Mouse (Mus musculus): Measurements from ENCODE around the gene Rccd1.

Gene Rccd1

DNA sequence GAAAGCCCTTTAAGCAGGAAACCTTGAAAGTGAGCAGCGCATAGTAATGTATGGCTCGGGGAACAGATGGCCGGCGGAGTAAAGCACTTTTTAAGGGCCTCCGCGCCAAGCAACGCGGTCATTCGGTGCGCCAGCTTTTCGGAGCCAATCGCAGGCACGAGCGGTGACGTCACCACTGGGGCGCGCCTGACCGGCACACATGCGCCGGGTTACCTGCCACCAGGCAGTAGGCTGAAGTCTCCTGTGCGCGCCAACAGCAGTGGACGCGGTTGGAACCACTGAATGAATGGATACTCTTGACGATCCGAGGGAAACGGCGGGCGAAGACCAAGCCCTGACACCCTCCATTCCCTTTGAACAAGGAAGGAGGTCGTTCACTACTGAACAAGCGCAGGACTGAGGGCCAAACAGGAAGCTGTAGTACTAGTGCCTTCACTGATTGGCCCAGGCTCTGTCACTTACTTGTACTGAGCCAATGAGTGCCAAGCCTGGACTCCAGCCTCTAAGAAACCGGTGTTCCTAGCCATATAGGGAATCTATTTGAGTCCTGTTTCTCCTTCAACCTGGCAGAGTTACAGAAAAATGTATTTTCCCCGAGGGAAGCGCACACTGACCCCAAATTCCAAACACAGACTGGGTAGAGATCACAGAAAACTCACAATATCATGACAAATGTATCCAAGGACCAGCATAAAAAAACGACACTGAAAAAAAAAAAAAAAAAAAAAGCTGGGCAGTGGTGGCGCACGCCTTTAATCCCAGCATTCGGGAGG is at the start of gene Rccd1:
Gene Rccd1 (minus strand): TSS at position 412 of the 773 bp plus-strand sequence.
- peak; percentile 96 for DNase-seq

DNA sequence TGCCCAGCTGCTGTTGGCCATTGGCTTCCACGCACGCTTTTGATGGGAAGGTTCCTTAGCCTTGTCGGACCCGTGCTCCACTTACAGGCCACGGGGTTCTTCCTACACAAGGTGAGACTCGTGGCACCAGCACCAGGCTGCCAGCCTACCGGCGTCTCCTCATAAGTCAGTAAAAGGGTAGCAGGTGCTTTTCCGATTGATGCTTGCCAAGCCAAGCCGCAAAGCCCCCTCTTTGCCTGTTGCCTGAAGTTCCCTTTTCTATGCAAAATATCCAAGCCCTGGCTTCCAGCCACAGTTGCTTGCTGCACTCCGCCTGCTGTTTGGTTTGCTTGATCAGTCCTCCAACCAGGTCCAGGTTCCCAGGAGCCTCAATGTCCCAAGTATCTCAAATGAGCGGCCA is 49.6 kb upstream of the Rccd1 start:
- peak; percentile 33 for DNase-seq

DNA sequence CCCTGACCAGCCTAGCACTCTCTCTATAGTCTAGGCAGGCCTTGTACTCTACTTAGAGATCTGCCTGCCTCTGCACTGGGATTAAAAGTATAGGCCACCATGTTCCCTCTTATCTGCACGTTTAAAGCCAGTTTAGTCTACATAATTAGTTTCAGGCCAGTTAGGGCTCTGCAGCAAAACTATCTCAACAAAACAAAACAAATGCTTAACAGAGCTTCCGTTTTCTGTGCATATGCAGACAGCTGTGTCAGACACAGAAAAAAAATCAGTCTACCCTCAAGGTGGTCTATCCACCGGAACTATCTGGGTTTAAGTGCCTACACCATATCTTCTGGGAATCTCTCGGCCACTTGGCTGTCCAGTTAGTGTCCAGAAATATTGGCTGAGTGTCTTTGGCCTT is 49.1 kb upstream of the Rccd1 start:
- no peak for DNase-seq

DNA sequence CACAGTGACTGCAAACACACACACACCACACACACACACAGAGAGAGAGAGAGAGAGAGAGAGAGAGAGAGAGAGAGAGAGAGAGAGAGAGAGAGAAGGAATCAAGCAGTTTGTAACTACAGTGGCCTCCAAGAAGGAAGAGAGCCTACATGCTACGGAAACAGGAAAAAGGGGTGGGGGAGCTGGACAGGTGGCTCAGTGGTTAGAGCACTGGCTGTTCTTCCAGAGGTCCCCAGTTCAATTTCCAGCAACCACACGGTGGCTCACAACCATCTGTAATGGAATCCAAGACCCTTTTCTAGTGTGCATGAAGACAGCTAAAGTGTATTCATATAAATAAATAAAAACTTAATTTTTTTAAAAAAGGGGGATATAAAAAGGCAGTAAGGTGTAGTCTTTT is 48.4 kb upstream of the Rccd1 start:
- peak; percentile 48 for DNase-seq

DNA sequence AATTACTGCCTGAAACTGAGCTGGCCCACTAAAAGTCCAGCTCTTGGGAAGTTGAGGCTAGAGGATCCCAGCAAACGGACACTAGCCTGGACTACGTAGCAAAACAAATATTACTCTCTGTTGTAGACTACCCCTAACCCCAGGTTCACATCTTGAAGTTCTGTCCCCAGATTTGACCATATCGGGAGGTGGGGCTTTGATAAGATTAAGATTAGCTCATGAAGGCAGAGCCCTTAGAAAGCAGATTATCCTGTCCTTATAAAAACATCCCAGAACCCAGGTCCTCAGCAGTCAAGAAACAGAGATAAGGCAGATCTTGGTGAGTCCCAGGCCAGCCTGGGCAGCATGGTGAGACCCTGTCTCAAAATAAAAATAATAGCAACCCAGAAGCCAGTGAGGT is 47.9 kb upstream of the Rccd1 start:
- DNase-seq = no peak

DNA sequence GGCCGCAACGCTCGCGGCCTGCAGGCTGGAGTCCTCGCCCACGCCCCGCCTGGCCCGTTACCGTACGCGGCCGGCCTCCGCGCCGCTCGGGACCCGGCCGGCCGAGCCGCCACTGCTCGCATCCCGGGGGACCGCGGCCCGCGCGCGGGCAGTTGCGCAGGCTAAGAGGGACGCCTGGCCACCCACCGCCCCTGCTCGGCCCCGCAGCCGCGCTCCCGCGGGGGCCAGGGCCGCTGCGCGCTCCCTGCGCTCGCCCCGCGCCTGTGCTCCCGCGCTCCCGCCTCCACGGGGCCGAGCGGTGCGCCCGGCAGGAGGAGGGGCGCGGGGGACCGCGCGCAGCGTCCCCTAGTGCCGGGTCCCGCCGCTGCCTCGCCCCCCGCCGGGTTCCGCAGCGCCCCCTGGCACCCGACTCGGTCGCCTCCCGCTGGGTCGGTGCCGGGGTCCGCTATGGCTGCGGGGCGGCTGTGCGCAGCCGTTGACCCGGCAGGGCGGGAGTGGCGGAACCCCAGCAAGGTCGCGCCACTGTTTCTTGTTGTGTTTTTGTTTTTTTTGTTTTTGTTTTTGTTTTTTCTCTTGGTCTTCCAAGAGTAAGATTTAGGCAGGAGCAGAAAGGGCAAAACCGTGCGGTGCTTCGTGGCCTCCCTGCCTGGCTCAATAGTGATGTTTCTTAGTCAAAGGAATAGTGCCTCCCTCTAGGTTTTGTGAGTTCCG is 46.9 kb upstream of the Rccd1 start, which contains the start of gene Man2a2:
Gene Man2a2 (minus strand): TSS at position 335 of the 711 bp plus-strand sequence.
- peak; percentile 97 for DNase-seq

DNA sequence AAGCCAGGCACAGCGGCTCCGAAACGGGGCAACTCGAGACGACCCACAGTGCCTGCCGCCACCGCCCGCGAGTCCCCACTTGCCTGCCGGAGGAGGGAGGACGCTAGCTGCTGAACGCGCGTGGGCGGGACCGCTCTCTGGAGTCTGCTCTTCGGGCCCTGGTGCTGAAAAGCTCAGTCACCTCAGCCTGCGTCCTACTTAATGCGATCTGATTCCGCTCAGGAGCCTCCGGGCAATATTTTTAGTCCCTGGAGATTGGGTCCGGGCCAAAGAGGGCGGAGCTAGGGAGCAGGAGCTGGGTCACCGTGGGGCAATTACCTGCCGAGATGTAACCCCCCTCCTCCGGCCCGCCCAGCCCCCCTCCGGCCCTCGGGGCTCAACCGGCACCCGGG is 46.4 kb upstream of the Rccd1 start:
- peak; percentile 91 for DNase-seq

DNA sequence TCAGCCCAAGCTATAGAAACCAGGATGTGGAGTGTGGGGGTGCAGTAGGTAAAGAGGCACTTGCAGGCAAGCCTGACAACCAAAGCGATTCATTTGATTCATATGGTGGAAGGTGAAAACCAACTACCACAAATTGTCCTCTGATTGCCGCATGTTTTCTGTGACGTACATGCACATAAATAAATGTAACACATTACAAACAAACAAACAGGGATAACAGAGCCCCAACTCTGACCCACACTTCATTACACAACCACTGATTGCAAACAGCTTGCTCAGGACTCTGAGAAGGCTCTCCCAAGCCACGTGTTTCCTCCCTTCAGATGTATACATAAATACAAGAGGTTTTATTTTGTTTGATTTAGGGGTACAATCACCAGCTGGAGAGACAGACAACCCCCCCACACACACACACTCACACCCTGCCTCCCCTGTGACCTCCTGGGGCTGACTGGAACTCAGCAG is 45.7 kb upstream of the Rccd1 start:
- no peak for DNase-seq

DNA sequence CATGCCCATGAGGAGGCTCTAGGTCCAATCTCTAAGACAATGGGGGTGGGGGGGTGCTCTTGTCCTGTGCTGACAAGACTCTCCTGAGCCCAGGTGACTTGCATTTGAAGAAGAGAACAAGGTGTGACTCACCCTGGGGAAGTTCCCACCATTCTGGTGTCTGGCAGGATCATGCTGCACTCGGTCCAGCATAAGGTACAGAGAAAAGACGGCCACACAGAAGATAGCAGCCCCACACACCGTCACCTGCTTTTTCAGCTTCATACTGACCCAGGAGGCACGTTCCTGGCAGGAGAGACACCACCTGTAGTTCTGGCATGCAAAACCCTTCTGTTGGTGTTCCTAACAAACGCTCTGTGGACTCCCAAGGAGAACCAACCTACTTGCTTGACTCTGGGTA is 45.2 kb upstream of the Rccd1 start:
- DNase-seq = no peak

DNA sequence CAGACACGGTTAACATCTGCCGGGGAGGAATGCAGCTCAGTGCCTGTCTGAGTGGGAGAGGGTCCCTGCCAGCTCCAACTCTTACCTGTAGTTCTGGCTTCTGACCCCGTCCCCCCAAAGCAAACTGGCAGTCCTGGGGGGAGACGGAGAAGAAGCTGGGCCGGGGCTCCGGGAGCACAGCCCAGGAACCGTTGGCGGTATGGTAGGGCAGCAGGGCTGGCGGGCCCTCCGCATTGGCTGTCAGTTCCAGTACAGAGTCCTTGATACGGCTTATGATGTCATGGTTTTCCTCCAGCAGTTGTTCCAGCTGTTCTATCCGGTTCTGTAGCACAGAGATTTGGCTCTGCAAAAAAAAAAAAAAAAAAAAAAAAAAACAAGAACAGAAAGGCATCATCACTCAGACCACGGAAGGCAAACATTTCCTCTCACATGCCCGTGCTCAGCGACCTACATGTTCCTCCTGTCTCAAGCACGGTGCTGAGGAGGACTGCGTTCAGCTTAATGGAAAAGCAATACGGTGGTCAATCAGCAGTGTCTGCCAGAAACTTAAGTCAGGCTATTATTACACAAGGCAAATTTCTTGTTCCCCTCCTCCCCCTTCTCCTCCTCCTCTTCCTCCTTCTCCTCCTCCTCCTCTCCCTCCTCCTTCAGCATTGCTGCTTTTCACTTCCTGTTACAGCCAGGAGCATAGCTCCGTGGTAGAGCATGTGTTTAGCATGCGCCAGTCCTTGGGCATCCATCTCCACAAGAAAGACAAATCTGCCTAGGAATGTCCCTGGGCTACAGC is 44.6 kb upstream of the Rccd1 start:
- DNase-seq = peak; percentile 34

DNA sequence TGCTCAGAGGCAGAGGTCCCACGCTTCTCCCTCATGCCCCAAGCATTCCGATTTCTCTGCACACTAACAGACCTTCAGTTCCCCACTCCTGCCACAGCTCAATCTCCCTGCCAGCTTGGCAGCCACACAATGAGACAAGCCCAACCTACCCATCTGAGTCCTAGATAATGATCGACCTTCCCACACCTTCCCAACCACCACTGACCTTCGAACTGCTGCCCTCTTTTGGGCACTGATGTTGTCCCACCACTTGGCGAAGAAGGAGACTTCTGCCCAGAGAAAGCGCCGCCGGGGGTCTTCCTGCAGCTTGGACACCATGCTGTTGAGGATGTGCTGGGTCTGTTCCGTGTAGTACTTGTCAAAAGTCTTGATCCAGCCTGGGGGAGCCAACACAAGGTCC is 43.8 kb upstream of the Rccd1 start:
- DNase-seq = no peak

DNA sequence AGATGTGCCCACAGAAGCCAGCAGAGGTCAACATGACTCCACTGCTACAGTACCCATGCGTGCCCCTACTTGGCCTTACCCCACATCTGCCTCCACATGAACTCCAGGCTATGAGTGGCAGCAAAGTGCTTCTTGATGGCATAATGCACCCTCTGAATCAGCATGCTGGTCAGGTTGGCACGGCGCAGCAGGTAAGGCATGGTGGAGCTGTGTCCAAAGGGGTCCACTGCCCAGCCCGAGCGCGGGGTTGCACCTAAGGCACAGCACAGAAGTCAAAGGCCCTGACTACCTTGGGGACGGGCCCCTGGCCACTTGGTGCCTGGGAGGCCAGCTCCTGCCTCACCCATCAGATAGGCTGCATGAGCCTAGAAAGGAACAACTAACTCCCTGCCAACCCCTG is 43.0 kb upstream of the Rccd1 start:
- DNase-seq = no peak

DNA sequence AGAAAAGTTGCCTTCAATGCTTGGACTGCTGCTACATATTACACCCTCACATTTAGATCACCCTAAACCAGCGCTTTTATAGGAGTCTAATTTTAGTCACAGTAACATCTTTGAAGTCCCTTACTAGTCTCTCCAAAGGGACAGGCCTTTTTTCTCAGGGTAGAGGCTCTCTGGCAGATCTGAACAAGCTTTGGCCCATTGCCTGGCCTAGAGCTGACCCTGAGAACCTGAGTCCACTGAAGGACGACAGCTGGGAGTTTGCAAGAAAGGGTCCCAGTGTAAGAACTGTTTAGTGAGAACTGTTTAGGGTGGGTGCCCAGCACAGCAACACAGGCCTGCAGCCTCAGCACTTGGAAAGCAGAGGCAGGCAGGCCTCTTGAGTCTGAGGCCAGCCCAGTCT is 41.5 kb upstream of the Rccd1 start:
- DNase-seq = no peak

DNA sequence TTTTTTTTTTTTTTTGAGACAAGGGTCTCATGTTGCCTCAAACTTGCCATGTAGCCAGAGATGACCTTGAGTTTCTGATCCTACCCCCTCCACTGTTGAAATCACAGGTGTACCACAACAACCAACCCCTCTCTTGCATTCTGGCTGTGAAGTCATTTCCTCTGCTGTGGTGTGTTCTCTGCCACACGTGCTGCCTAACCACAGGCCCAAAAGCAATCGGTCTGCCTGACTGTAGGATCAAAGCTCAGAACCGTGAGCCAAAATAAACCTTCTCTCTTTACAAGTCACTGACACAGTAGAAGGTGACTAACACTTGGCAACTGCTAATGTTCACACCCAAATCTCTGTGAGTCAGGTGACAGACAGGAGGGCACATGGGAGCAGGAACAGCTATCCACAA is 36.2 kb upstream of the Rccd1 start:
- no peak for DNase-seq

DNA sequence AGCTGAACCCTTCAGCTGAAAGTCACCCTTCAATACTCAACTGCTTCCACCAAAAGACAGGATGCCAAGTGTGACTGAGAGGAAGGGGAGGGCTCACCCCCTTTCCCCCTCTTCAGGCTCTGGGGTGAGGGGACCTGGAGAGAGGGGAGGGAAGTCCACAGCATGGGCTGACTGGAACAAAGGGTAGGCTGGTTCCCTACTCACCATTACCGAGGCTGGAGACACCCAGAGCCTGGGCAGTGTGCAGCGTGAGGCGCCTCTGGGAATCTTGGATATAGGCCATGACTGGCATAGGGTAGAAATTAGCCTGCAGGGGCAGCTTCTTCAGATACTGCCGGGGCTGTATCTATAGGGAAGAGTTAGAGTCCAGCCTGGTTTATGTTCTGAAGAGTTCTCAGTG is 33.8 kb upstream of the Rccd1 start:
- DNase-seq = no peak

DNA sequence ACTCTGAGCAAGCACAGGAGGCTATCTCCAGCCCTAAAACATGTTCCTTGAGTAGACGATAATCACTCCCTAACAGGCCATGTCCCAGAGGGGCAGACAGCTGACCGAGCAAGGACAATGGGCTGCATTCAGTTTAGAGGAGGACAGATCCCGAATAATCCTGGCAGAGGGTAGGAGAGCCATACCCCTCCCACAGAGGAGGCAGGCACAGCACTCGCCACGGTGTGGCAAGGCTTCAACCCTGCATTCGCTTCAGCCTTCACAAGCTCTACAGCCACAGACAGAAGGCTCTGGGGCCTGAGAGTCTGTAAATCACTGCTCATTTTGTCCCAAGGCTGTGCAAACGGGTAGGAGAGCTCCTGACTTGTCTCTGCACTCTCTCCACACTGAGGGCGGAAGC is 32.9 kb upstream of the Rccd1 start:
- DNase-seq = no peak

DNA sequence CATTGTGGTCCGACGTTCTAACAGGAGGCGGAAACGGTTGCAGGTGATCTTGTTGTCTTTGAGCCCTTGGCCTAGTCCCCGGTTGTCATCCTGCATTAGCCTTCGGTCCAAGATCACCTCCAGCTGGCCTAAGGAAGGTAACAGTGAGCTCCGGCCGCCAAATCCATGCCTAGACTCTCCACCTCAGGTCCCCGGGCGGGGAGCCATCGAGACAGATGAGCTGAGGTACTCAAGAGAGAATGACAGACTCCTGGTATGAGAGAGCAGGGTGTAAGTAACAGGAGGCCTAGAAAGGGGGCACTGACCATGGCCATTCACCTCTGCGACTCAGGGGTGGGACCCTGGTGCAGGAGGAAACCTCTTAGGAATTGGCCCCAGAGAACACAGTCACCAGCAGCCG is 32.1 kb upstream of the Rccd1 start:
- no peak for DNase-seq

DNA sequence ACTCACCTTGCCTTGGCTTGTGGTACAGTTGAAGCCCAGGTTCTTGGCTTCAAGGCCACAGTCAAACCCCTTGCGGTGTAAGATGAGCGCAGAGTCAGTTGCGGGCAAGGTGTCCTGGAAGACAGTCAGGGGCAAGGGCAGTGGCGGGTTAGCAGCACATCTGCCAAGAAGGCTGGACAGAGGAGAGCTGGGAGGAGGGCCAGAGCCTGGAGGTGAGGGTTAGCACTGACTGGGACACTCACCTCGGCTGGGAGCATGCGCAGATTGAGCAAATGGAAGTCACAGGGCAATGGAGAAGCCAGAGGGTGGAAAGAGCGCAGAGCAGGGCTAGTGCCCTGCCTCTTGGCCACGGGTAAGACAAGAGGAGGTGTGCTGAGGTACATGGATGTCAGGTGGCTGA is 28.7 kb upstream of the Rccd1 start:
- no peak for DNase-seq

DNA sequence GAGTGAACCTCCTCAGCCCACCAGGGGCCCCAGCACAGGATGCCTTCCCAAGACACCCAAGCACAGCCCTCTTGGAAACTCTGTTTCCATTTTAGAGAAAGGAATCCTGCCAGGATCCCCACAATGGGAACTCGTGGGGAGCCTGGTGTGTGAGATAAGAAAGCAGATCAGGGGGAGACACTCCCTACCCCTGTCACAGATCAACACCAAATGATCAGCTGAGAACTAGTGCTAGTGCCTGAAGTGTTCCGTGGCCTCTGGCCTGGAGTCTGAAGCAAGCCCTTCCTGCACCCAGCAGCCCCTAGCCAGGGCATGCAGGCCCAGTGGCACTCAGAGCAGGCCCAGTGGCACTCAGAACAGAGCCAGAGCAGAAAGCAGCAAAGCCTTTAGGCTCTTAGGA is 26.6 kb upstream of the Rccd1 start:
- no peak for DNase-seq

DNA sequence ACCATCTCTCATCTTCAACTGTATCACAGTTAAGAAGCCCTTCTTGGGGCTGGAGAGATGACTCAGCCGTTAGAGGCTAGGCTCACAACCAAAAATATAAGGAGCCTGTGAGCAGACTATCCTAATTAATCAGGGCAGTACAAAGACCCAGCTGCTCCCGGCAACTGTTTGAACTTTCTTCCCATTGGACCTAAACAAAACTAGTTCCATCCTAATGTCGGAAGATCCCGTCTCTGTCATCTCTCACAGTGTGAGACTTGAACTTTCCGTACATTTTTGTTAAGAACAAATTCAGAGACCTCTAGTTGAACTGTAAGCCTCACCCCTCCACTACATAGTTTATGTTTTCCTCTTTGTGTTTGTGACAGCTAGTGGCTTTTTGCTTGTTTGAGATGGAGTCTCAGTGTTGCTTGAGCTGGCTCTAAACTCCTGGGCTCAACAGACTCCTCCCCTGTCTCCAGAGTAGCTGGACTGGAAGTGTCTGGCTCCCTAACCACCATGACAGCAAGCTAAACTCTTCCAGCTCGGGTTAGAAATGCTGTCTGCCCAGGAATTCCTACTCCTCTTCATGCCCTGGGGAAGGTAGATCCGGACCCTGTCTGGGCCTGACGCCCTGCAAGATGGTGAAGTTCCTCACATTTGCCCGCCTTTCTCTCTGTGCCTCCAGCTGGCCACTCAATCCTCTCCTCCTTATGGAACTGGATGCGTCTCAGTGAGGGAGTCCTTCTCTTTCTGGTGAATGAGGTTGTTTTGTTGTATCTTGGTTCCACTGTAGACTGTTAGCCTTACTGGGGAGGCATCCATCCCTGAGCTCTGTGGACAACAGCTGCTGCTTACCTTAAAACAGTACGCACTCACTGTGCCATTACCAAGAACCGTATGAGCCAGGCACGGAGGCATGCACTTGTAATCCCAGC is 23.7 kb upstream of the Rccd1 start:
- no peak for DNase-seq

DNA sequence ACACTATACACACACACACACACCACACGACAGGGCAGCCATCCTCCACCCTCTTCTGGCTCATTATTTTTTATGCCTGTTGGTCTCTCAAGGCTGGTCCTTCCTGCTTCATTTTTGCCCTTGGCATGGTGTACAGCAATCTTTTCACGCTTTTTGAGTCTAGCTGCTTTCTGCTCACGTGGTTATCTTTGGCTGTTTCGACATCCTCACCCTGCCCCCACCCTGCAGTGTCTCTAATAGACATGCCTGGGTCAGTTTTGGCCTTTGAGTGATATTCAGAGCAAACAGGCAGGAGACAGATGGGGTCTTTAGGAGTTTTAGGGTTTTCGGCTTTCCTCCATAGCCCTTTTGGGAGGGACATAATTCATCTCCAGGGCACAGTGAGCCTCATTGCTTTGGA is 22.6 kb upstream of the Rccd1 start:
- DNase-seq = no peak

DNA sequence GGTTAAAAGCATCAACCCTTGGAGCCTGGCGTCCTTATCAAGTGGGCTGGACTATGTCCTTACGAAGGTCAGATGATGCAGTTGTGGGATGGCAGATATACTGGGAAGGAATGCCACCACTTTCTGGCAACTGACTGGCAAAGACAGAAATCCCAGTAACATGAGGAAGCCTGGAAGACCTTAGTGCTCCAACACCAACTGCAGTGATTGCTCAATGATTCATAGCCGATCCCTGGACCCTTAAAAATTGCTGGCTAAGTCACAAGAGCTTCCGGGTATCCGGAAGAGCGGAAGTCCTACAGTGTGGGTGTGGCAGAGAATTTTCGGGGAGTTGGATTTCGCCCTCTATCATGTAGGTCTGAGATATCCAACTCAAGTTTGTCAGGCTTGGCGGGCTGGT is 21.9 kb upstream of the Rccd1 start:
- no peak for DNase-seq

All from thymus, postnatal 4 days (tissue).